Mouse (Mus musculus) liver, embryonic 11.5 days (tissue): ENCODE data around the gene Hacl1. TPM values are rescaled to one million over a fixed set of nuclear protein-coding genes. Genes with fewer than 3 reads are reported as not detected.

Experiments
- ATAC-seq: fragments of 200-750 bp; cut with Nextera tagmentation; replicated peaks from 2 replicates; pipeline ENCODE4 v1.8.0; 2017; ENCODE audit warnings: moderate number of reproducible peaks, mild to moderate bottlenecking, moderate TSS enrichment, moderate library complexity; ENCODE audit not compliant: low FRiP score
- DNase-seq: peaks from one replicate; pipeline ENCODE4 v3.0.0-alpha.2; 2017; ENCODE audit warnings: low spot score
- H3K27ac ChIP-seq: fragments of 300-500 bp; sonication (generic); 2 replicates; pipeline ENCODE4 v1.5.1; 2014; ENCODE audit warnings: mild to moderate bottlenecking, low read depth, low read length, control low read depth
- H3K27me3 ChIP-seq: fragments of 300-500 bp; sonication (generic); replicated peaks from 2 replicates; pipeline ENCODE4 v1.6.1; 2014; ENCODE audit warnings: low read length, mixed read lengths; ENCODE audit not compliant: control insufficient read depth, insufficient read depth
- H3K36me3 ChIP-seq: fragments of 300-500 bp; sonication (generic); 2 replicates; pipeline ENCODE4 v1.6.1; 2014; ENCODE audit warnings: mild to moderate bottlenecking, low read length, moderate library complexity, mixed read lengths; ENCODE audit not compliant: control insufficient read depth, insufficient read depth
- H3K4me1 ChIP-seq: fragments of 300-500 bp; sonication (generic); replicated peaks from 2 replicates; pipeline ENCODE4 v1.6.1; 2014; ENCODE audit warnings: low read length, mixed read lengths; ENCODE audit not compliant: control insufficient read depth, insufficient read depth
- H3K4me2 ChIP-seq: fragments of 300-500 bp; sonication (generic); 2 replicates; pipeline ENCODE4 v1.6.1; 2014; ENCODE audit warnings: mild to moderate bottlenecking, control low read depth, moderate library complexity
- H3K4me3 ChIP-seq: fragments of 300-500 bp; sonication (generic); 2 replicates; pipeline ENCODE4 v1.5.1; 2014; ENCODE audit warnings: low read depth, low read length, control low read depth
- H3K9ac ChIP-seq: fragments of 300-500 bp; sonication (generic); 2 replicates; pipeline ENCODE4 v1.6.1; 2014; ENCODE audit warnings: low read depth, low read length, control low read depth
- H3K9me3 ChIP-seq: fragments of 300-500 bp; sonication (generic); 2 replicates; pipeline ENCODE4 v1.6.1; 2016; ENCODE audit warnings: low read length, inconsistent platforms, mixed read lengths; ENCODE audit not compliant: control insufficient read depth
- WGBS: fragments of 180-500 bp; shearing (Covaris S2); extraction: QIAGEN DNeasy Blood & Tissue Kit; methylation state at CpG from one replicate; pipeline ENCODE4 v1.1.7; 2014; 5-methylcytosine and 5-hydroxymethylcytosine counted together
- polyA plus RNA-seq: library from polyadenylated mRNA; unstranded; fragments of >200 nt; fragmentation: Nextera tagmentation; extraction: Ambion mirVana; gene quantifications from 2 replicates; pipeline ENCODE4 v1.2.1, GENCODE M21; 2014

The Hacl1 gene
- 8.1 and 10.5 TPM in 2 replicates for polyA plus RNA-seq

- H3K4me2 ChIP-seq = peak within 1 kb of the TSS; percentile 75
- no peaks in the 10 kb centered on the region for H3K9me3 ChIP-seq
- H3K4me3 ChIP-seq = peak within 1 kb of the TSS; percentile 56
- H3K4me1 ChIP-seq = peaks cover 11% of the 10 kb centered on the region
- peak within 1 kb of the TSS; percentile 69 for H3K9ac ChIP-seq
- no peaks in the 10 kb centered on the region for H3K36me3 ChIP-seq
- DNase-seq = peak; percentile 93
- peak; percentile 98 for ATAC-seq
- H3K27me3 ChIP-seq = no peaks in the 10 kb centered on the region
- WGBS = under 1% methylated on average over 30 of the region's 30 CpGs
- peak within 1 kb of the TSS; percentile 78 for H3K27ac ChIP-seq
Measured at GRCm38 (mm10) chr14:31640890-31641505, at the start of gene Hacl1, which contains the start of gene Btd. TSS of gene Hacl1 (minus strand) at chr14:31641286. TSS of gene Btd (plus strand) at chr14:31641028.

DNA sequence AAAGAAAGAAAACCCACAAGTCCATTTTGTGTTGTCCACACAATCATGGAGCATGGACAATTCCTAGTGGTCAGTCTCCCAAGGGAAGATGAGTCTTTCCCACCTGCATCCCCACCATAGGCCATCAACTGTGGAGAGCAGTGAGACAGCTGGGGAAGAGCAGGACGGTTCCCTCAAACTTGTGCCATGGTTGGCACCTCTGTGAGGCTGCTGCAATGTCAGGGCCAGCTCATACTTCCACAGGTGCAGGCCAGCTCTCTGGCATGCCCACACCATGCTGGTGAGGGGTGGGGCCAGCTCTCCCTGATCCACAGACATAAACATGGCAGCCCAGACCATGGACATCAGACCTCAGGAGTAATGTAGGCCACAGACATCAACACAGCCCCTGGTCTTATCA is 45.1 kb upstream of the Hacl1 start:
- no peak for DNase-seq
- Histone ChIP-seq H3K4me1 (peaks cover 7% of the 10 kb centered on the region; the same call in 1 of the 2 replicates), H3K4me2 (no peak overlapping the region), H3K27ac (no peak overlapping the region), H3K9me3 (no peaks in the 10 kb centered on the region), H3K9ac (no peak overlapping the region), H3K36me3 (no peaks in the 10 kb centered on the region), H3K4me3 (no peak overlapping the region), H3K27me3 (no peaks in the 10 kb centered on the region)
- 78% methylated on average over 1 of the region's 1 CpGs for WGBS
- ATAC-seq = no peak

DNA sequence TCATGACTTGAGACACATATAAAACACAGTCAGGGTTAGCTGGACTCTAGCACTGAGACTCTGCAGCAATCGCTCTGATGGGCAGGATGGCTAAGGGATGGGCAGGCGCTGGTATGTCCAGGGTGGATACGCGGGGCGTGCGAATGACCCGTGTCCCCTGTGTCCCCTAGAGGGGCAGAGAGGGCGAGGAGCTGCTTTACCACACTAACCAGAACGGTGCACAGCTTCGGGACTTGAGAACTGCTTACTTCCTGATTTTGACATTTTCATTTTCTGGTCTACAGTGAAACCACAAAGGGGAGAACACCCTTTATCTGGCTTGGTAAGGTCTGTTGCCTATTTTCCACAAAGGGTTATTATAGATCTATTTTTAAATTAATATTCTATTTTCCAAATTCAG is 44.6 kb upstream of the Hacl1 start:
- DNase-seq (no peak), ATAC-seq (no peak)
- no peak overlapping the region for H3K4me3 ChIP-seq
- H3K9ac ChIP-seq = no peak overlapping the region; the same call in 1 of the 2 replicates
- WGBS = 52% methylated on average over 10 of the region's 10 CpGs
- peaks cover 7% of the 10 kb centered on the region; the same call in 1 of the 2 replicates for H3K4me1 ChIP-seq
- no peaks in the 10 kb centered on the region for H3K27me3 ChIP-seq
- peak overlapping the region; percentile 34 for H3K4me2 ChIP-seq
- peak overlapping the region; percentile 29; the same call in 1 of the 2 replicates for H3K27ac ChIP-seq
- H3K36me3 ChIP-seq = no peaks in the 10 kb centered on the region
- no peaks in the 10 kb centered on the region for H3K9me3 ChIP-seq

- H3K4me1 ChIP-seq = peaks cover 7% of the 10 kb centered on the region; the same call in 1 of the 2 replicates
- ATAC-seq = no peak
- H3K9me3 ChIP-seq = no peaks in the 10 kb centered on the region
- H3K4me2 ChIP-seq = no peak overlapping the region
- no peaks in the 10 kb centered on the region for H3K36me3 ChIP-seq
- 45% methylated on average over 7 of the region's 7 CpGs for WGBS
- no peak for DNase-seq
- H3K27ac ChIP-seq = no peak overlapping the region; the same call in 1 of the 2 replicates
- H3K4me3 ChIP-seq = no peak overlapping the region
- H3K9ac ChIP-seq = no peak overlapping the region
- H3K27me3 ChIP-seq = no peaks in the 10 kb centered on the region
Measured at GRCm38 (mm10) chr14:31684343-31685040, 43.4 kb upstream of the Hacl1 start.

- peaks cover 7% of the 10 kb centered on the region; the same call in 1 of the 2 replicates for H3K4me1 ChIP-seq
- no peaks in the 10 kb centered on the region for H3K27me3 ChIP-seq
- 84% methylated on average over 2 of the region's 2 CpGs for WGBS
- H3K9me3 ChIP-seq = no peaks in the 10 kb centered on the region
- no peak overlapping the region for H3K4me2 ChIP-seq
- ATAC-seq = no peak
- no peak overlapping the region for H3K4me3 ChIP-seq
- no peak overlapping the region for H3K27ac ChIP-seq
- H3K9ac ChIP-seq = no peak overlapping the region
- no peak for DNase-seq
- H3K36me3 ChIP-seq = no peaks in the 10 kb centered on the region
Measured at GRCm38 (mm10) chr14:31683610-31684009, 42.5 kb upstream of the Hacl1 start.

DNA sequence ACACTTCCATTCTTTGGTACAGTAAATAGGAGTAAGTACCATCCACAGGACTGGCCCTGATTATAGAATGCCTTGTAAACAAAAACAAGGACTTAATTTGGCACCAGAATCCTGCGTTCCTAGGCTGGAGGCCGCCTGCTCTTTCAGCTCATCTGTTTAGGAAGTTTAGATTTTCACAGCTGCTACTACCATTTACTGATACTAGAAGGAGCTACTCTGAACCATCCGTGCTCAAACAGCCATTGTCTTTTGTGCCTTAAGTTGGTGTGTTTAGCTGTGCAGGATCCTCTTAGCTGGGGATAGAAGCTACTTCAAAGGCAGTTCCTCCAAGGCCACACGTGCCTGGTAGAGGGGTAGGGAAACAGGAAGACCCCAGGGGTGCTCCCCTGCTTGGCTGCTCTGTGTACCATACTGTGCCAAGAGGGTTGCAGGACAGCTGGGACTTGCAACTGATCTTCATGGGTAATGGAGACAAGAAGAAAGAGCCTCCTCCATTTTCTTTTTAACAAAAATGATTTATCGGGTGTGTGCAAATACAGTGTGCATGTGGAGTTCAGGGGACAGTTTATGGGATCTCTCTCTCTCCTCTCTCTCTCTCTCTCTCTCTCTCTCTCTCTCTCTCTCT is 41.0 kb upstream of the Hacl1 start:
- H3K4me3 ChIP-seq = no peak overlapping the region
- WGBS = 54% methylated on average over 5 of the region's 5 CpGs
- DNase-seq = no peak
- no peak for ATAC-seq
- H3K4me2 ChIP-seq = no peak overlapping the region
- no peak overlapping the region for H3K27ac ChIP-seq
- H3K4me1 ChIP-seq = peaks cover 7% of the 10 kb centered on the region; the same call in 1 of the 2 replicates
- H3K9ac ChIP-seq = no peak overlapping the region
- no peaks in the 10 kb centered on the region for H3K9me3 ChIP-seq
- H3K36me3 ChIP-seq = no peaks in the 10 kb centered on the region
- H3K27me3 ChIP-seq = no peaks in the 10 kb centered on the region

DNA sequence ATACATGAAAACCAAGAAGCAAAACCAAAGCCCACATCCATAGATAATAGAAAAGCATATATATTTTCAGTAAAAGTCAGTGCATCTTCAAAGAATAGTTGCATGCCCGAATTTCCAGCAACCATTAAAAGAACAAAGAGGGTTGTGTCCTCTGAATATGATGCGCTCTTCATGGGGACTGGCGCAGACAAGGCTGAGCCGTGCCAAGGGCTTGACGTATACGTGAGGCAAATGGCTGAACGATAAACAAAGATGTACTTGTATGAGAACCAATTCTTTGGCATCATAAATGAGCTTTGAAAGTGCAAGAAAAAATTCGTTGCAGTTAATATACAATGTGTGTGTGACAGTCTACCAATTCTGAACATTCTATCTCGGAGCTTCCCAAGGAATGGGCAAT is 40.2 kb upstream of the Hacl1 start:
- H3K27ac ChIP-seq = no peak overlapping the region
- no peaks in the 10 kb centered on the region for H3K27me3 ChIP-seq
- H3K36me3 ChIP-seq = no peaks in the 10 kb centered on the region
- no peak overlapping the region for H3K4me3 ChIP-seq
- H3K9ac ChIP-seq = no peak overlapping the region
- no peak for ATAC-seq
- WGBS = 87% methylated on average over 9 of the region's 9 CpGs
- no peak overlapping the region for H3K4me2 ChIP-seq
- DNase-seq = no peak
- peaks cover 7% of the 10 kb centered on the region; the same call in 1 of the 2 replicates for H3K4me1 ChIP-seq
- no peaks in the 10 kb centered on the region for H3K9me3 ChIP-seq

DNA sequence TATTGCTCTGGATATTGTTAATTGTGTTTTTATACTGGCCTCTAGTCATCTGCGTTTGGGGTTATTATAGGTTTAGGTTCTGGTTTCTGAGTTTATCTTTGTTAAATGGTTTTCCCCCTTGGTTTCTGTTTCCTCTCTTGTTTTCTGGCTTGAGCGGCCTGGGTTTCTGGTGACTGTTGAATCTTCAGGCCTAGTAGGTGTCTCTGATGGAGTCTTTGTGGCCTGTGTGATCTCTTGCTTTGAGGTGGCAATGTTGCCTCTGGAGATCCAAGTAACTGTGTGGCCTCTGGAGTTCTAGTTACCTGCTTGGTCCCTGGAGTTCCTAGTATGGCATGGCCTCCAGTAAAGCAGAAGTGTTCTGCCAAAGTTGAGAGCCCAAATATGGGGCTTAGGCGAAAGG is 39.6 kb upstream of the Hacl1 start:
- Histone ChIP-seq H3K4me2 (no peak overlapping the region), H3K4me3 (no peak overlapping the region), H3K9me3 (no peaks in the 10 kb centered on the region), H3K36me3 (no peaks in the 10 kb centered on the region), H3K4me1 (peaks cover 7% of the 10 kb centered on the region; the same call in 1 of the 2 replicates), H3K9ac (no peak overlapping the region), H3K27me3 (no peaks in the 10 kb centered on the region), H3K27ac (no peak overlapping the region)
- ATAC-seq = no peak
- WGBS = 72% methylated on average over 3 of the region's 3 CpGs
- no peak for DNase-seq
